Mouse (Mus musculus): Measurements from ENCODE around the gene Trpc5. TPM values are rescaled to one million over a fixed set of nuclear protein-coding genes. Genes with fewer than 3 reads are reported as not detected.

Trpc5 gene
- polyA plus RNA-seq, 1 experiment from 2014 or later: 0.34 TPM

- Histone ChIP-seq H3K9me3 (no peaks in the 10 kb centered on the region), H3K36me3 (no peaks in the 10 kb centered on the region), H3K27me3 (replicated peaks) (no peaks in the 10 kb centered on the region), H3K9ac (no peak overlapping the region), H3K4me1 (replicated peaks) (no peaks in the 10 kb centered on the region), H3K27ac (no peak overlapping the region), H3K4me2 (replicated peaks) (no peak overlapping the region), H3K4me3 (replicated peaks) (no peak overlapping the region)
- ATAC-seq: peak; percentile 68; the same call in 1 of the 2 replicates
- 83% methylated on average over 5 of the region's 5 CpGs for WGBS
These were observed 164.7 kb downstream of the Trpc5 start for GRCm38 (mm10) chrX:144523239-144523638.

GRCm38 (mm10) chrX:144491394-144491793, 196.6 kb downstream of the Trpc5 start:
- Histone ChIP-seq H3K4me2 (replicated peaks) (no peak overlapping the region), H3K4me1 (replicated peaks) (no peaks in the 10 kb centered on the region), H3K4me3 (replicated peaks) (no peak overlapping the region), H3K9me3 (no peaks in the 10 kb centered on the region), H3K27me3 (replicated peaks) (no peaks in the 10 kb centered on the region), H3K36me3 (no peaks in the 10 kb centered on the region), H3K9ac (no peak overlapping the region), H3K27ac (no peak overlapping the region)
- no peak for ATAC-seq
- WGBS: 85% methylated on average over 1 of the region's 1 CpGs

GRCm38 (mm10) chrX:144464416-144464815, 223.6 kb downstream of the Trpc5 start:
- Histone ChIP-seq H3K4me1 (replicated peaks) (no peaks in the 10 kb centered on the region), H3K4me3 (replicated peaks) (no peak overlapping the region), H3K9me3 (no peaks in the 10 kb centered on the region), H3K27me3 (replicated peaks) (no peaks in the 10 kb centered on the region), H3K27ac (no peak overlapping the region), H3K4me2 (replicated peaks) (no peak overlapping the region), H3K36me3 (no peaks in the 10 kb centered on the region), H3K9ac (no peak overlapping the region)
- WGBS: 84% methylated on average over 2 of the region's 2 CpGs
- ATAC-seq: no peak

- no peak for ATAC-seq
- Histone ChIP-seq H3K9ac (no peak within 1 kb of the TSS), H3K36me3 (no peaks in the 10 kb centered on the region), H3K4me2 (replicated peaks) (no peak within 1 kb of the TSS), H3K4me3 (replicated peaks) (no peak within 1 kb of the TSS), H3K9me3 (no peaks in the 10 kb centered on the region), H3K4me1 (replicated peaks) (no peaks in the 10 kb centered on the region), H3K27ac (no peak within 1 kb of the TSS), H3K27me3 (replicated peaks) (no peaks in the 10 kb centered on the region)
- WGBS: 76% methylated on average over 5 of the region's 5 CpGs
These were observed 231.7 kb downstream of the Trpc5 start, which contains the start of gene Trpc5os for GRCm38 (mm10) chrX:144456281-144456680. Gene Trpc5os (plus strand): TSS chrX:144456581.

GRCm38 (mm10) chrX:144423848-144424247, 264.1 kb downstream of the Trpc5 start:
- no peak overlapping the region for H3K9ac ChIP-seq
- H3K36me3 ChIP-seq: no peaks in the 10 kb centered on the region
- no peak for ATAC-seq
- H3K4me3 ChIP-seq (replicated peaks): no peak overlapping the region
- H3K4me1 ChIP-seq (replicated peaks): no peaks in the 10 kb centered on the region
- 85% methylated on average over 3 of the region's 3 CpGs for WGBS
- H3K9me3 ChIP-seq: no peaks in the 10 kb centered on the region
- H3K27ac ChIP-seq: no peak overlapping the region
- H3K4me2 ChIP-seq (replicated peaks): no peak overlapping the region
- H3K27me3 ChIP-seq (replicated peaks): no peaks in the 10 kb centered on the region

- no peaks in the 10 kb centered on the region for H3K4me1 ChIP-seq (replicated peaks)
- no peaks in the 10 kb centered on the region for H3K36me3 ChIP-seq
- H3K9me3 ChIP-seq: no peaks in the 10 kb centered on the region
- no peak overlapping the region for H3K9ac ChIP-seq
- no peak overlapping the region for H3K4me3 ChIP-seq (replicated peaks)
- no peak for ATAC-seq
- WGBS: 85% methylated on average over 1 of the region's 1 CpGs
- H3K4me2 ChIP-seq (replicated peaks): no peak overlapping the region
- H3K27me3 ChIP-seq (replicated peaks): no peaks in the 10 kb centered on the region
- H3K27ac ChIP-seq: no peak overlapping the region
These were observed 266.9 kb downstream of the Trpc5 start for GRCm38 (mm10) chrX:144421091-144421490.

GRCm38 (mm10) chrX:144420259-144420658, 267.7 kb downstream of the Trpc5 start:
- WGBS: 50% methylated on average over 1 of the region's 1 CpGs
- no peak for ATAC-seq
- H3K27me3 ChIP-seq (replicated peaks): no peaks in the 10 kb centered on the region

GRCm38 (mm10) chrX:144408036-144408435, 279.9 kb downstream of the Trpc5 start:
- H3K4me2 ChIP-seq (replicated peaks): no peak overlapping the region
- WGBS: 44% methylated on average over 5 of the region's 5 CpGs
- no peak overlapping the region for H3K27ac ChIP-seq
- H3K4me1 ChIP-seq (replicated peaks): no peaks in the 10 kb centered on the region
- no peak for ATAC-seq
- H3K9me3 ChIP-seq: no peaks in the 10 kb centered on the region
- no peaks in the 10 kb centered on the region for H3K36me3 ChIP-seq
- no peak overlapping the region for H3K9ac ChIP-seq
- H3K4me3 ChIP-seq (replicated peaks): no peak overlapping the region
- H3K27me3 ChIP-seq (replicated peaks): no peaks in the 10 kb centered on the region

More at GRCm38 (mm10) chrX:144420259-144420658, 267.7 kb downstream of the Trpc5 start:
- no peak overlapping the region for H3K9ac ChIP-seq
- H3K27ac ChIP-seq: no peak overlapping the region
- H3K4me2 ChIP-seq (replicated peaks): no peak overlapping the region
- no peaks in the 10 kb centered on the region for H3K4me1 ChIP-seq (replicated peaks)
- no peak overlapping the region for H3K4me3 ChIP-seq (replicated peaks)
- no peaks in the 10 kb centered on the region for H3K36me3 ChIP-seq
- no peaks in the 10 kb centered on the region for H3K9me3 ChIP-seq

- no peaks in the 10 kb centered on the region for H3K4me1 ChIP-seq (replicated peaks)
- no peak overlapping the region for H3K4me3 ChIP-seq (replicated peaks)
- no peak overlapping the region for H3K4me2 ChIP-seq (replicated peaks)
- no peak overlapping the region for H3K27ac ChIP-seq
- no peak overlapping the region for H3K9ac ChIP-seq
- 33% methylated on average over 7 of the region's 7 CpGs for WGBS
- H3K36me3 ChIP-seq: no peaks in the 10 kb centered on the region
- H3K27me3 ChIP-seq (replicated peaks): no peaks in the 10 kb centered on the region
- ATAC-seq: no peak; the same call in 1 of the 2 replicates
- H3K9me3 ChIP-seq: no peaks in the 10 kb centered on the region
These were observed 284.5 kb downstream of the Trpc5 start for GRCm38 (mm10) chrX:144403526-144403925.

GRCm38 (mm10) chrX:144374196-144374595, 313.8 kb downstream of the Trpc5 start:
- Histone ChIP-seq H3K4me1 (replicated peaks) (no peaks in the 10 kb centered on the region), H3K4me2 (replicated peaks) (no peak overlapping the region), H3K27me3 (replicated peaks) (no peaks in the 10 kb centered on the region), H3K36me3 (no peaks in the 10 kb centered on the region), H3K27ac (no peak overlapping the region), H3K4me3 (replicated peaks) (no peak overlapping the region), H3K9me3 (no peaks in the 10 kb centered on the region), H3K9ac (no peak overlapping the region)
- WGBS: 48% methylated on average over 2 of the region's 2 CpGs
- no peak for ATAC-seq

GRCm38 (mm10) chrX:144338355-144338754, 349.6 kb downstream of the Trpc5 start:
- Histone ChIP-seq H3K4me1 (replicated peaks) (no peaks in the 10 kb centered on the region), H3K36me3 (no peaks in the 10 kb centered on the region), H3K9ac (no peak overlapping the region), H3K4me3 (replicated peaks) (no peak overlapping the region), H3K27ac (no peak overlapping the region), H3K4me2 (replicated peaks) (no peak overlapping the region), H3K27me3 (replicated peaks) (no peaks in the 10 kb centered on the region), H3K9me3 (no peaks in the 10 kb centered on the region)
- ATAC-seq: no peak

GRCm38 (mm10) chrX:144337938-144338337, 350.0 kb downstream of the Trpc5 start:
- Histone ChIP-seq H3K4me2 (replicated peaks) (no peak overlapping the region), H3K9me3 (no peaks in the 10 kb centered on the region), H3K27me3 (replicated peaks) (no peaks in the 10 kb centered on the region), H3K27ac (no peak overlapping the region), H3K9ac (no peak overlapping the region), H3K4me3 (replicated peaks) (no peak overlapping the region), H3K4me1 (replicated peaks) (no peaks in the 10 kb centered on the region), H3K36me3 (no peaks in the 10 kb centered on the region)
- no peak for ATAC-seq

- ATAC-seq: no peak
These were observed 352.5 kb downstream of the Trpc5 start for GRCm38 (mm10) chrX:144335332-144336015.

More at GRCm38 (mm10) chrX:144335332-144336015, 352.5 kb downstream of the Trpc5 start:
- 59% methylated on average over 8 of the region's 8 CpGs for WGBS
- Histone ChIP-seq H3K36me3 (no peaks in the 10 kb centered on the region), H3K27ac (no peak overlapping the region), H3K9ac (no peak overlapping the region), H3K27me3 (replicated peaks) (no peaks in the 10 kb centered on the region), H3K9me3 (no peaks in the 10 kb centered on the region), H3K4me1 (replicated peaks) (no peaks in the 10 kb centered on the region), H3K4me2 (replicated peaks) (no peak overlapping the region), H3K4me3 (replicated peaks) (no peak overlapping the region)
